8 mouse cellular contexts compared by ENCODE assay signal in genomic region chr8:121117186-121117651, GRCm38 (mm10). TPM values are rescaled to one million over a fixed set of nuclear protein-coding genes. Genes with fewer than 3 reads are reported as not detected.
A peak's percentile ranks its signal among the peaks of the same experiment; 100 is the strongest.
DNase-seq lines count a peak whose midpoint lies in the region; ATAC-seq and TF ChIP-seq lines count a peak whose summit lies in the region.

No protein-coding gene starts in this region.

- 0 out of 2 replicates have a peak overlapping the region, but pooled peaks have one; percentile 1 for H3K4me3 ChIP-seq in layer of hippocampus, adult 2 months
- peak overlapping the region; percentile 64 for H3K4me3 ChIP-seq in embryonic facial prominence, embryonic 12.5 days
- H3K4me3 ChIP-seq in intestine, embryonic 15.5 days (replicated peaks): peak overlapping the region; percentile 45
- H3K4me3 ChIP-seq in neural tube, embryonic 11.5 days (ENCODE audit: low read depth, low read length): peak overlapping the region; percentile 49

- ATAC-seq in embryonic facial prominence, embryonic 12.5 days (ENCODE audit: insufficient number of reproducible peaks, insufficient read depth, low FRiP score, low TSS enrichment): no peak
- ATAC-seq in intestine, embryonic 15.5 days: no peak
- no peak for ATAC-seq in neural tube, embryonic 11.5 days (ENCODE audit: insufficient read depth, low FRiP score, low TSS enrichment)
- ATAC-seq in megakaryocyte progenitor cell, adult 5-6 weeks (replicated peaks; ENCODE audit: poor library complexity): no peak

- under 1% methylated on average over 57 of the region's 62 CpGs for WGBS in embryonic facial prominence, embryonic 12.5 days
- under 1% methylated on average over 61 of the region's 62 CpGs for WGBS in intestine, embryonic 15.5 days
- WGBS in neural tube, embryonic 11.5 days: under 1% methylated on average over 57 of the region's 62 CpGs

- H3K4me2 ChIP-seq in embryonic facial prominence, embryonic 12.5 days (replicated peaks): peak overlapping the region; percentile 91
- H3K4me2 ChIP-seq in intestine, embryonic 15.5 days (replicated peaks): peak overlapping the region; percentile 89
- H3K4me2 ChIP-seq in neural tube, embryonic 11.5 days (ENCODE audit: low read depth): peak overlapping the region; percentile 76

- peaks cover 80% of the 10 kb centered on the region for H3K27me3 ChIP-seq in embryonic facial prominence, embryonic 12.5 days
- peaks cover 84% of the 10 kb centered on the region for H3K27me3 ChIP-seq in intestine, embryonic 15.5 days (replicated peaks)
- peaks cover 90% of the 10 kb centered on the region for H3K27me3 ChIP-seq in neural tube, embryonic 11.5 days (ENCODE audit: control insufficient read depth, insufficient read depth, low read length)

- peak overlapping the region; percentile 85 for H3K9ac ChIP-seq in embryonic facial prominence, embryonic 12.5 days
- no peak overlapping the region for H3K9ac ChIP-seq in intestine, embryonic 15.5 days
- peak overlapping the region; percentile 59 for H3K9ac ChIP-seq in neural tube, embryonic 11.5 days (ENCODE audit: low read length)

- no peaks in the 10 kb centered on the region for H3K9me3 ChIP-seq in embryonic facial prominence, embryonic 12.5 days
- H3K9me3 ChIP-seq in intestine, embryonic 15.5 days: no peaks in the 10 kb centered on the region; the same call in 1 of the 2 replicates
- H3K9me3 ChIP-seq in neural tube, embryonic 11.5 days (ENCODE audit: control insufficient read depth, low read length): no peaks in the 10 kb centered on the region

- no peaks in the 10 kb centered on the region for H3K36me3 ChIP-seq in embryonic facial prominence, embryonic 12.5 days
- H3K36me3 ChIP-seq in intestine, embryonic 15.5 days: no peaks in the 10 kb centered on the region
- no peaks in the 10 kb centered on the region for H3K36me3 ChIP-seq in neural tube, embryonic 11.5 days (ENCODE audit: control insufficient read depth, insufficient read depth, low read length)

- peak; percentile 10; the same call in 1 of the 2 replicates for TF ChIP-seq CTCF in layer of hippocampus, adult 2 months (conservative IDR thresholded peaks at IDR 0.05)

- H3K27ac ChIP-seq in layer of hippocampus, adult 2 months: no peak overlapping the region
- H3K27ac ChIP-seq in embryonic facial prominence, embryonic 12.5 days: peak overlapping the region; percentile 96
- H3K27ac ChIP-seq in intestine, embryonic 15.5 days: no peak overlapping the region
- H3K27ac ChIP-seq in neural tube, embryonic 11.5 days (ENCODE audit: low read depth, low read length): peak overlapping the region; percentile 80; the same call in 1 of the 2 replicates

- 0 out of 2 replicates have a peak, but pooled peaks cover 14% of the 10 kb centered on the region for H3K4me1 ChIP-seq in embryonic facial prominence, embryonic 12.5 days
- peaks cover 15% of the 10 kb centered on the region for H3K4me1 ChIP-seq in intestine, embryonic 15.5 days (replicated peaks)
- H3K4me1 ChIP-seq in neural tube, embryonic 11.5 days (ENCODE audit: control insufficient read depth, insufficient read depth, low read length): peaks cover 10% of the 10 kb centered on the region; the same call in 1 of the 2 replicates

- DNase-seq in layer of hippocampus, adult 2 months (ENCODE audit: low spot score in 2 of 2): no peak
- DNase-seq in layer of hippocampus, adult 11-12 months (ENCODE audit: low spot score): no peak
- DNase-seq in neural tube, embryonic 11.5 days (ENCODE audit: low spot score): peak; percentile 54
- DNase-seq in thymus, postnatal 14 days: no peak
- DNase-seq in urinary bladder, postnatal 14 days (ENCODE audit: low spot score): no peak

RNA-seq across cellular contexts. Expression of gene Foxc2, which starts 1.2 kb away (rescaled TPM):
- 1 to 10 TPM; 1.0 to 1.1 TPM for total RNA-seq in layer of hippocampus, adult 2 months (2021)
- 26.8 and 29.8 TPM in 2 replicates for polyA plus RNA-seq in embryonic facial prominence, embryonic 12.5 days (2016; fragmentation: Nextera tagmentation; extraction: Ambion mirVana)
- polyA plus RNA-seq in intestine, embryonic 15.5 days (2015; fragmentation: Nextera tagmentation; extraction: Ambion mirVana): 0.69 and 0.80 TPM in 2 replicates
- 15.4 and 15.5 TPM in 2 replicates for polyA plus RNA-seq in neural tube, embryonic 11.5 days (2014; fragmentation: Nextera tagmentation; extraction: Ambion mirVana)
- not detected in 2 replicates for total RNA-seq in megakaryocyte progenitor cell, adult 5-6 weeks (2015)
- total RNA-seq in megakaryocyte progenitor cell, adult 5-6 weeks (2017): not detected in 2 replicates

RNA-seq across cellular contexts. Expression of gene Mthfsd, which starts 9.0 kb away (rescaled TPM):
- total RNA-seq in layer of hippocampus, adult 2 months (2021): 10 to 100 TPM; 38.8 to 46.1 TPM
- 66.9 and 75.0 TPM in 2 replicates for polyA plus RNA-seq in embryonic facial prominence, embryonic 12.5 days (2016; fragmentation: Nextera tagmentation; extraction: Ambion mirVana)
- polyA plus RNA-seq in intestine, embryonic 15.5 days (2015; fragmentation: Nextera tagmentation; extraction: Ambion mirVana): 50.6 and 52.3 TPM in 2 replicates
- polyA plus RNA-seq in neural tube, embryonic 11.5 days (2014; fragmentation: Nextera tagmentation; extraction: Ambion mirVana): 56.9 and 63.7 TPM in 2 replicates
- total RNA-seq in megakaryocyte progenitor cell, adult 5-6 weeks (2015): 13.9 and 17.4 TPM in 2 replicates
- total RNA-seq in megakaryocyte progenitor cell, adult 5-6 weeks (2017): 20.9 and 21.8 TPM in 2 replicates

RNA-seq across cellular contexts. Expression of gene Foxl1, which starts 10.5 kb away (rescaled TPM):
- total RNA-seq in layer of hippocampus, adult 2 months (2021): under 1 TPM in 1 of 2 experiments, not detected in 1; 0.13 TPM
- polyA plus RNA-seq in embryonic facial prominence, embryonic 12.5 days (2016; fragmentation: Nextera tagmentation; extraction: Ambion mirVana): 4.6 and 5.2 TPM in 2 replicates
- polyA plus RNA-seq in intestine, embryonic 15.5 days (2015; fragmentation: Nextera tagmentation; extraction: Ambion mirVana): 9.0 and 9.3 TPM in 2 replicates
- 1.1 and 1.3 TPM in 2 replicates for polyA plus RNA-seq in neural tube, embryonic 11.5 days (2014; fragmentation: Nextera tagmentation; extraction: Ambion mirVana)
- total RNA-seq in megakaryocyte progenitor cell, adult 5-6 weeks (2015): not detected in 2 replicates
- total RNA-seq in megakaryocyte progenitor cell, adult 5-6 weeks (2017): not detected in 2 replicates

RNA-seq across cellular contexts. Expression of gene Foxf1, which starts 33.0 kb away (rescaled TPM):
- total RNA-seq in layer of hippocampus, adult 2 months (2021): under 1 TPM; 0.49 to 0.71 TPM
- polyA plus RNA-seq in embryonic facial prominence, embryonic 12.5 days (2016; fragmentation: Nextera tagmentation; extraction: Ambion mirVana): 35.0 and 35.9 TPM in 2 replicates
- 105 and 126 TPM in 2 replicates for polyA plus RNA-seq in intestine, embryonic 15.5 days (2015; fragmentation: Nextera tagmentation; extraction: Ambion mirVana)
- 2.6 and 6.1 TPM in 2 replicates for polyA plus RNA-seq in neural tube, embryonic 11.5 days (2014; fragmentation: Nextera tagmentation; extraction: Ambion mirVana)
- not detected in 2 replicates for total RNA-seq in megakaryocyte progenitor cell, adult 5-6 weeks (2015)
- not detected in 2 replicates for total RNA-seq in megakaryocyte progenitor cell, adult 5-6 weeks (2017)

Comparison
In these comparisons a context has a peak if more than half of its experiments do, and no peak if none do; other contexts are left out.
1. H3K27ac ChIP-seq: peak in embryonic facial prominence, embryonic 12.5 days (single experiment) and neural tube, embryonic 11.5 days (single experiment); none in layer of hippocampus, adult 2 months (single experiment) and intestine, embryonic 15.5 days (single experiment).
2. H3K4me3 ChIP-seq: peak in every context shown above with its lines; median percentile 64 in embryonic facial prominence, embryonic 12.5 days; 49 in neural tube, embryonic 11.5 days; 45 in intestine, embryonic 15.5 days; 1 in layer of hippocampus, adult 2 months.
3. Peak in every context shown above with its lines, with median percentiles within 50 percentile points of each other: H3K4me2 ChIP-seq.